Mouse (Mus musculus) granulocyte monocyte progenitor cell, adult 5-6 weeks (primary cell): Measurements from ENCODE around the gene Egfr. TPM values are rescaled to one million over a fixed set of nuclear protein-coding genes. Genes with fewer than 3 reads are reported as not detected.
A peak's percentile ranks its signal among the peaks of the same experiment; 100 is the strongest.

Source experiments
- ATAC-seq: replicated peaks from 2 replicates; pipeline ENCODE4 v1.8.0; 2016; ENCODE audit warnings: mild to moderate bottlenecking, moderate TSS enrichment, inconsistent platforms; ENCODE audit not compliant: poor library complexity, severe bottlenecking
- total RNA-seq, 2 experiments: library from RNA; stranded (forward) in 1 of 2; stranded (reverse) in 1 of 2; fragments of 200-712, 200-1000 nt in 1 of 2; fragments of >200 nt in 1 of 2; fragmentation: Nextera tagmentation in 1 of 2; gene quantifications; 2 replicates each; pipeline ENCODE4 v1.2.3; 2014 to 2017

The Egfr gene
- total RNA-seq, 2 experiments from 2014 or later = not detected

GRCm38 (mm10) chr11:16820138-16820537 is 68.1 kb downstream of the Egfr start:
- ATAC-seq = peak; percentile 50

GRCm38 (mm10) chr11:16821668-16822254 is 69.8 kb downstream of the Egfr start:
- ATAC-seq = no peak

GRCm38 (mm10) chr11:16823830-16824545 is 72.0 kb downstream of the Egfr start:
- no peak for ATAC-seq

GRCm38 (mm10) chr11:16829468-16829867 is 77.5 kb downstream of the Egfr start:
- no peak for ATAC-seq

- ATAC-seq = no peak
Observed at GRCm38 (mm10) chr11:16830531-16831227, 78.7 kb downstream of the Egfr start.

- ATAC-seq = no peak
Observed at GRCm38 (mm10) chr11:16831974-16832464, 80.0 kb downstream of the Egfr start.

GRCm38 (mm10) chr11:16838772-16839171 is 86.8 kb downstream of the Egfr start:
- ATAC-seq = no peak

GRCm38 (mm10) chr11:16842924-16843323 is 90.9 kb downstream of the Egfr start:
- no peak for ATAC-seq

GRCm38 (mm10) chr11:16843889-16844568 is 92.0 kb downstream of the Egfr start:
- ATAC-seq = no peak

- ATAC-seq = no peak
Observed at GRCm38 (mm10) chr11:16848881-16849280, 96.9 kb downstream of the Egfr start.

- ATAC-seq = no peak
Observed at GRCm38 (mm10) chr11:16851361-16851760, 99.4 kb downstream of the Egfr start.

- no peak for ATAC-seq
Observed at GRCm38 (mm10) chr11:16854111-16854510, 102.1 kb downstream of the Egfr start.

GRCm38 (mm10) chr11:16857346-16857745 is 105.3 kb downstream of the Egfr start:
- no peak for ATAC-seq

- ATAC-seq = no peak
Observed at GRCm38 (mm10) chr11:16861037-16861436, 109.0 kb downstream of the Egfr start.

GRCm38 (mm10) chr11:16863547-16863946 is 111.5 kb downstream of the Egfr start:
- no peak for ATAC-seq

- ATAC-seq = no peak
Observed at GRCm38 (mm10) chr11:16864980-16865561, 113.1 kb downstream of the Egfr start.

- ATAC-seq = no peak
Observed at GRCm38 (mm10) chr11:16868051-16868450, 116.0 kb downstream of the Egfr start.

GRCm38 (mm10) chr11:16869506-16869905 is 117.5 kb downstream of the Egfr start:
- 0 out of 2 replicates have a peak, but pooled peaks have one; percentile 3 for ATAC-seq

- ATAC-seq = peak; percentile 47; the same call in 1 of the 2 replicates
Observed at GRCm38 (mm10) chr11:16871120-16871519, 119.1 kb downstream of the Egfr start.

GRCm38 (mm10) chr11:16877676-16878378 is 125.8 kb downstream of the Egfr start:
- ATAC-seq = no peak
